Mouse (Mus musculus): ENCODE results near the gene Tmem185b. TPM values are rescaled to one million over a fixed set of nuclear protein-coding genes. Genes with fewer than 3 reads are reported as not detected.

The Tmem185b gene
- total RNA-seq, 2 experiments from 2014 or later, result 15.6 to 18.2 TPM

Other genes starting within 250 kb of the Tmem185b start
- gene Inhbb, start 103.9 kb upstream of the Tmem185b start, total RNA-seq (2021), result 1 to 10 TPM; 4.9 to 5.0 TPM
- gene Ralb, start 21.4 kb upstream of the Tmem185b start, total RNA-seq (2021), result 10 to 100 TPM; 23.0 to 23.9 TPM
- 1 to 10 TPM; 6.1 to 6.4 TPM for gene Epb41l5, start 122.8 kb downstream of the Tmem185b start, total RNA-seq (2021)

All from left cerebral cortex, adult 18-20 months (tissue).